Mouse (Mus musculus) CD4-positive naive resting alpha-beta T cell, adult 57 days (primary cell): ENCODE data around the gene Galnt2. TPM values are rescaled to one million over a fixed set of nuclear protein-coding genes. Genes with fewer than 3 reads are reported as not detected.

ENCODE experiments used
- total RNA-seq: library from RNA; stranded (reverse); gene quantifications from one replicate; pipeline ENCODE4 v1.2.4, GENCODE M21; 2023

Gene Galnt2
- total RNA-seq, result 23.6 TPM

GRCm38 (mm10) chr8:124231176-124231484 lies at the start of gene Galnt2:
Galnt2 (plus strand) TSS chr8:124231391.

Other genes starting within 250 kb of the Galnt2 start
- gene Abcb10, start 248.3 kb upstream of the Galnt2 start, total RNA-seq, result 2.1 TPM
- gene Taf5l, start 210.0 kb upstream of the Galnt2 start, total RNA-seq, result 60.3 TPM
- 21.1 TPM for gene Urb2, start 209.9 kb upstream of the Galnt2 start, total RNA-seq
- not detected for gene Pgbd5, start 208.3 kb downstream of the Galnt2 start, total RNA-seq